Mouse (Mus musculus) lung, postnatal 25 days (tissue): ENCODE measurements around the gene Nkx2-5.

Experiments used
- DNase-seq: peaks from one replicate; pipeline ENCODE4 v3.0.0; 2022; ENCODE audit warnings: low spot score

Gene Nkx2-5

DNA sequence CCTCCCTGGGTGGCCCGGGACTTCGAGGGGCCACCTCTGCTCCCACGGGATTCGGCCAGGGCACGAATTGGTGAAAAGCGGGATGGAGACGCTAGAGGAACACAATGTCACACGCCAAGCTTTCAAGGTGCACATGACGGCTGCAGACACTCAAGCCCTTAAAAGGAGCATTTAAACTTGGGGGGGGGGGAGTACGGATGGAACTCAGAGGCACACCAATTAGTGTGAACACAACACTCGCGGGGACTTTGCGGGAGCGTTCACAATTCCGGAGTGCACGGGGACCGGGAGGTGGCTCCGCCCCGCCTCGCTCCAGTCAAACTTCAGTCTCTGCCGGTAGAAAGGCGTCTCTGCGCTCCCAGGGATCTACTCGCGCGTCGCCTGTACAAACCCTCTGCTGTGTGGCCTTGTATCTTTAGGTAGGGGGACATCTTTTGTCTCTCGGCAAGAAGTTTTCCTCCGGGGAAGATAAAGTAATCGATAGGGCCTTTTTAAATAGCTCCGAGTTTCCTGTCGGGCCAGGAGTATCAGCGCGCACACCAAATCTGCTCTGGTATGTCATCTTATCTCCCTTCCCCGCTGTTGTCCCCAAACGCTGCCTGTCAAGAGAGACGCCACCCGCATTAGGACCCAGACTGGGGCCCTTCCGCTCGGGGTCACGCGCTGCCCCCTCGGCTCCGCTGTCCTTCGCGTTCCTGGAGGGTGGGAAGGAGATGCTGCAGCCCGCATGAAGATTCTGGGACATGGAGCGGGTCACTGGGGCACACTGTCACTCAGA lies 5.7 kb upstream of the Nkx2-5 start:
- no peak for DNase-seq

- no peak for DNase-seq
Observed at GRCm38 (mm10) chr17:26849746-26850357, 5.0 kb upstream of the Nkx2-5 start.

GRCm38 (mm10) chr17:26849106-26849745 lies 4.4 kb upstream of the Nkx2-5 start:
- no peak for DNase-seq

DNA sequence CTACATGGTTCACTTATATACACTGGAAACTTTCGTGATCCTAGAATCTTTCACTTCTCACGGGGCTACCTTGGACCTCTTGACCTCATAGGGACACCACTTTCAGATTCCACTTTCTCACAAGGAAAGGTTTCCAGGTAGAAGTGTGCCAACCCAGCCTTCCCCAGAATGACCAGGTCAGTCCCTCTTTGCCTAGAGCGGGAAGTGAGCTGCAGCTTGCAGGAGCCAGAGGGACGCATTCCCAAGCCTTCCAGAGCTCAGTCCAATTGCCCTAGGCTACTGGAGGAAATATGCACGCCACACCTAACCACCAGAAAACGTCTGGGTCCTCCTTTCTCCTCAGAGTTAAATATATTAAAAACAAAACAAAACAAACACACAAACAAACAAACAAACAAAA lies 3.4 kb upstream of the Nkx2-5 start:
- DNase-seq: no peak

DNA sequence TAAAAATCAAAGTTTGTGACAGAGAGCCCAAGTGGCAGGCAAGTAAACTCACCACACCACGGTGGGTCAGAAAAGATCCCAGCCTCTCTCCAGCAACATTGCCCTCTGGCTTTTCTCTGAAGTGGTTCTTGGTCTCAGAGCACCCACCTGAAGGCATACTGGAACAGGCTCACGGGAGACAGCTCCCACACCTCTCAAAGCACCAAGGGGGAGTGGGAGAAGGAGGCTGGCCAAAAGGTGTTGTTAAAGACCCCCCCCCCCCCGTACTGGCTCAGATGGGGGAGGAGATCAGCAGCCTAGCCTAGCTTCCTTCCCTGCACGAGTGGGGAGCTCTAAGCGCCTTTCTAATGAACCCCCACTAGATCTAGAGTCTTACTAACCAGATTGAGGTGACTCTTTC lies 3.0 kb upstream of the Nkx2-5 start:
- DNase-seq: no peak

DNA sequence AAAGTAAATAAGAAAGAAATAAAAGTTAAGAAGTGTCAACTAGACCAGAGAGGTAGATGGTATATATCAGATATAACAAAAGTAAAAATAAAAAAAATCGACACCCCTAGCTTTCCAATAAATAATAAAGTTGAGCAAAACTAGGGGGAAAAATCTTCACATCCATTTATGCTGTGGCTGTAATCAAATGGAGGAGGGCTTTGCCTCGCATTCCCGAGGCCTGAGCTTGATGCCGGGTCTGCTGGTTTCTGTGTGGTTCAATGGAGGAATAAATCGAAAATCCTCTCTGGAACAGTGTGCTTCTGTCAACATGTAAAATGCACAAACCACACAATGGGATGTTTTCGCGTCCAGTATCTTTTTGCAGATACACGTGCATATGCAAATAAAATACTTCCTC lies 1.6 kb upstream of the Nkx2-5 start:
- no peak for DNase-seq

GRCm38 (mm10) chr17:26845149-26846050 lies 591 bp upstream of the Nkx2-5 start:
- DNase-seq: no peak

GRCm38 (mm10) chr17:26844371-26844851 lies 398 bp downstream of the Nkx2-5 start:
- no peak for DNase-seq

DNA sequence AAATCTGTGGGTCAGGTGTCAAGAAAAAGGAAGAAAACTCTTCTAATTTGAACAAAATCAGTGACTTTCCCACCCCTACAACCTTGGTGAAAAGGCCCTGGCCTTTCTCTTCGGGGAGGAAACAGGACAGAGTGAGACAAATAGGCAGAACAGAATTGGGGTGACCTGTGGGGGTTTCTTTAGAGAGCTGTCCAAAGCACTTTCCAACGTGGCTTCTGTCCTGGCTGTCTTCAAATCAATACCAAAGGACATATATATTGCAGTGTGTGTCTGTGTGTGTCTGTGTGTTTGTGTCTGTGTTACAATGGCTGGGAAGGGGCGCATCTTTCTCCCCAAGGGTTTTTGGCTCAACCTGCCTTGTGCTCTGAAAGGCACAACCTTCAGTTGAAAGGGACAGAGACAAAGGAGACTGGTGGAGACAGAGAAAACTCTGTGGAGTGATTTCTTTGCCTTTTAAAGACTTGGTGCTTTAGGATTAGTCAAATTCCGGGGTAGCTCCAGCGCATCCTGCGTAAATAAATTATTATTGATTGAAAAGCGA lies 1.0 kb downstream of the Nkx2-5 start:
- no peak for DNase-seq

DNA sequence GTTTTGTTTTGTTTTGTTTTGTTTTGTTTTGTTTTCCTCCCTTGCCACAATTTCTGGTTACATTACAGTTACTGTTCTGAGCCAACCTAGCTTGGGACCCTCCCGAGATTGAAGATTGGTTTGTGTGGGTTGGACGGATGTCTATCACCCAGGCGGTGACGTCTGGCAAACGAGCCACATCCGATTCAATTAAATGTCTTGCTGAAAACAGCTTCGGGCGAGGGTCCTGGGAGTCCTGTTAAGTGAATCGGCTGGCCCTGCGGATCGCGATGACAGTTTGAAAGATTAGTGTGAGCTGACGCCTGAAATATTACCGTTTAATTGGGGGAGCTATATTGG lies 1.6 kb downstream of the Nkx2-5 start:
- no peak for DNase-seq

DNA sequence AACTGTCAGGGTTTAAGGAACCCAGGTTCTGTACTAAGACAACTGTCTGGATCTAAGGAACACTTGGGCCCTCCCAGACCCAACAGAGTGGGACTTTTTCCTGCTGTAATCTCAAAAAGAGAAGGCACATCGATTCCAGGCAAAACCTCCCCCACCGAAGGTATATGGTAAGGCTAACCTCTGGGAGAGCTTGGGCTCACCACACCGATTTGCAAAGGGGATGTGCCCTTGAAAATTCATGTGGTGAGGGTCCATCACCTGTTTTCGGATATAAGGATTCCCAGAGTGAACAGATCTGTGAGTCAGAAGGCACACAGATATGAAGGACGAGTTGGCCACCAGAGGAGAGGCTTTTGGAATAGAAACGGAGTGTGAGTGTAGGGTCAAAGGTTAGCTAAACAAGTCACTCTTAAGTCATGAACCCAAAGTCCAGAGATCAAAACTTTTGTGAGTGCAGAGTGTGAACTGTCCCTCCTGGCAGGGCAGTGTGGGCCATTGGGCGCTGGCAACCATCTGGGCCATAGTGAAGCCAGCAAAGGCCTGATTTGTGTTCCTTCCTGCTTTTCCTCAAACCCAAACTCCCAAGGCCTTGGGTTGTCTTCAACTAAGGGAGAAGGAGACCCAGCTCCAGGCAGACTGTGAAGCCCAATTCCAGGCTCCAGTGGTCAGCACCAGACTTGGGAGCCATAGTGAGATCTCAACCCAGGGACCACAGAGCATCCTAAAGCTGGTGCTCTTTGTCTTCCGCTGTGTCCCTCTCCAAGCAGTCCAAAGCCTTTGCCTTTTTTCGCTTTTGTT lies 2.2 kb downstream of the Nkx2-5 start:
- DNase-seq: no peak

GRCm38 (mm10) chr17:26841981-26842380 lies 2.8 kb downstream of the Nkx2-5 start:
- DNase-seq: no peak

DNA sequence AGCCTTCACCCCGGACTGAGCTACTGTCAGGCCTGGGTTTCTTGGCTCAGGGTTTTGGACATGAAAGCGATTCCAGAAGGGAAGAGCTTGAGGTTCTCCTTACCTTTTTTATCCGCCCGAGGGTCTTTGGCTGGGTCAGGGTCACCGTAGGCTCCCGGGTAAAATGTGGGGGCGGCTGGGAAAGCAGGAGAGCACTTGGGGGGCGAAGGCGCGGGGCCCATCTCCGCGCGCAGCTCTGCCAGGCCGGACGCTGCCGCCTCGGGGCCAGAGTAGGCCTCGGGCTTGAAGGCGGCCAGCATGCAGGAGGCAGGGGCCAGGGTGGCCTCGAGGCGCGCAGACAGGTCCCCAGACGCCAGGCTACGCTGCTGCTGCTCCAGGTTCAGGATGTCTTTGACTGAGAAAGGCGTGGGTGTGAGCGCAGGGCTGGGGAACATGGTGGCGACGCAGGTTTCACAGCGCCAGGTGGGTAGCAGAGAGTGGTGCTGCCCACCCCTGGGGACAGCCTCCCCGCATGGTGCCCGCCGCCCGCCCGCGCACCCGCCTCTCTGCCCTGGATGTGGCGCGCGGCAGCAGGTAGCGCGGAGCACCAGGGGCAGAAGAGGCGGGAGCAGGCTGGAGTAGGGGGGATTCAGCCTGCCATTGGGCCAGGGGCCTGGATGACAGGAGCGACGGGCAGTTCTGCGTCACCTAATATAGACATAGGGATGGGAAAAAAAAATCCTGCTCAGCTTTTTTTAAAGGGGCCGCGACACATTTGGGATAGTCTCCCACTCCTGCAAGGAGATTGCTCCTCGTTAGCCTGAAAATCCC lies 3.7 kb downstream of the Nkx2-5 start:
- no peak for DNase-seq

DNA sequence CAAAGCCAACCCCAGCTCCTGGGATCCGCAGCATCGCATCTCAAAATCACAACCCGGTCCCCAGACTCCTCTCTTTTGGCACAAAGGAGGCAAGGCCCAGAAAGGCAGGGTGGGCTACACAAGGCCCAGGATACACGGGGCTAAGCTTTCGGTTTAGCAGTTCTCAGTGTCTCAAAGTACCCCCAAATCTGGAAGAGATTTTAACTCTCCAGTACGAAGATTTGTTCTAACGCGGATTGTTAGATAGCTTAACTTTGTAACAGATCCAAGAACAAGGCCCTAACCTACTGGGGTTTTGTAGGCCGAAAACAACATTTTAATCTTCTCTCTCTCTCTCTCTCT lies 4.4 kb downstream of the Nkx2-5 start:
- no peak for DNase-seq

- DNase-seq: no peak
Observed at GRCm38 (mm10) chr17:26839718-26840438, 4.9 kb downstream of the Nkx2-5 start.

DNA sequence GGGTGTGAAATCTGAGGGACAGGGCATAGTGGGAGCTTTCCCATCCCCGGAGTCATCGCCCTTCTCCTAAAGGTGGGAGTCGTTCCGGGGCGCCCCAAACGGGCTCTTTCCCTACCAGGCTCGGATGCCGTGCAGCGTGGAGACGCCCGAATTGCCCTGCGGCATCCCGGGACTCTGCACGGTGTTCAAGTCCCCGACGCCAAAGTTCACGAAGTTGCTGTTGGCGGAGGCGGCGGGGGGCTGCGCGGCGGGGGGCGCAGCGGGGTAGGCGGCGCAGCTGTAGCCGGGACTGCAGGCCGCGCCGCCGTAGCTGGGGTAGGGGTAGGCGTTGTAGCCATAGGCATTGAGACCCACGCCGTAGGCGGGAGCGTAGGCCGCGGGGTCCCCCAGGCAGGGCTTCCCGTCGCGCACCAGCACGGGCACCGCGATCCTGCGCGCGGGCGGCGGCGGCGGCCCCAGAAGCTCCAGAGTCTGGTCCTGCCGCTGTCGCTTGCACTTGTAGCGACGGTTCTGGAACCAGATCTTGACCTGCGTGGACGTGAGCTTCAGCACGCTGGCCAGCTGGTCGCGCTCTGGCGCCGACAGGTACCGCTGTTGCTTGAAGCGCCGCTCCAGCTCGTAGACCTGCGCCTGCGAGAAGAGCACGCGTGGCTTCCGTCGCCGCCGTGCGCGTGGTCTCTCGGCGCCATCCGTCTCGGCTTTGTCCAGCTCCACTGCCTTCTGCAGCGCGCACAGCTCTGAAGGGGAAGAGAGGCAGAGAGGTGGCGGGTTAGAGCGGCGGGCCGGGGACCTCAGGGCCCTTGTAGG lies 5.7 kb downstream of the Nkx2-5 start:
- DNase-seq: no peak

DNA sequence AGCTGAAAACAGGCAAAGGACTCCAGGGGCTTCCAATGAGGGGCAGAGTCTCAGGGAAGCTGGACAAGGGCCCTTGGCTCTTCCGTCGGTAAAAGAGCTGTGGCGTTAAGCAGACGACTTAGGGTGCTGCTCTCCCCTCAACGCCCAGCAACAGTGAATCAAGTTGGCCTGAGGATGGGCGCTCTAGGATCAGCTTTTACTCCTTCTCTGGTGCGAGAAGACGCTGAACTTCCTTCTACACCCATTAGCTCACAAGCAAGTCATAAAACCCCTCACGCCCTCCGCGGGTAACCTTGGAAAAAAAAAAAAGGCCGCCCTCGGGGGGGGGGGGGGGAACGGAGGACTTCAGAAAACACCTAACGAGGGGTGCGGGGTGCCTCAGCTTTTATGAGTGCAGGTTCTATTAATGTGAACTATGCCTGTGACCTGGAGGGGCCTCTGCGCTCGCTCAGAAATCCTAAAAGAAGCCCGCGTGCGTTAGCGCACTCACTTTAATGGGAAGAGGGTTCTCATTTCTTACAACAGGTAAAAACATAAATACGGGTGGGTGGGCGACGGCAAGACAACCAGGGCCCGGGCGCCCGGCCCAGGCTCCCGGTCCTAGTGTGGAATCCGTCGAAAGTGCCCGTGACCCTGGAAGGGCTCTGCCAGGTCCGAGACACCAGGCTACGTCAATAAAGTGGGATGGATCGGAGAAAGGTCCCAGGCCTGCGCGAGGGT lies 6.5 kb downstream of the Nkx2-5 start:
- no peak for DNase-seq

- no peak for DNase-seq
Observed at GRCm38 (mm10) chr17:26837546-26837985, 7.2 kb downstream of the Nkx2-5 start.
